In the genomic region with DNA sequence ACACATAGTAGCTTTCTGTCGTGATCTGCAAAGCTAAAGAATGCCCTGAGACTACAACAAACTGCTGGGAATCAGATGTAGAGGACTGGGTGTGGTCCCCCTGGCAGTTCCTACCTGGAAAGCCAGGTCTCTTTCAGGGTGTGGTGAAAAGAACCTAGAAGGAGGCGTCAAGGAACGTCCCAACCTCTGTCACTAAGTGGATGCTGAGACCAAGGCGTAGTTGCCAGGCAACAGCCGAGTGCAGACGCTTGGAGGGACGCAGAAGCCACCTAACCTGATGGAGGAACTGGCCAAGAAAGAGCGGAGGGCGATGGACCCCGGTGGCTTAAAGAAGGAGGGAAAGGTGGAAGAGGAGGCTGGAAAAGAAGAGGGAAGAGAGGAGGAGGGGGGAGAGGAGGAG, we compare ENCODE assay signal across 10 mouse cellular contexts. TPM values are rescaled to one million over a fixed set of nuclear protein-coding genes. Genes with fewer than 3 reads are reported as not detected.
DNase-seq lines count a peak whose midpoint lies in the region; ATAC-seq lines count a peak whose summit lies in the region.
"Had no signal": no experiment of that assay in that cellular context is flagged by ENCODE, and none has a peak within 500 bp of the region (broad histone marks: within the 10 kb centered on the region; RNA-seq: fewer than 3 reads in every experiment).

A gene (plus strand): TSS at position 223 of the 400 bp plus-strand sequence.

- no peaks in the 10 kb centered on the region for H3K9me3 ChIP-seq in heart, embryonic 16.5 days (replicated peaks; ENCODE audit: control insufficient read depth, low read length)
- no peaks in the 10 kb centered on the region for H3K9me3 ChIP-seq in hindbrain, embryonic 15.5 days
- no peaks in the 10 kb centered on the region for H3K9me3 ChIP-seq in liver, embryonic 16.5 days (replicated peaks; ENCODE audit: control insufficient read depth, low read length)

- H3K4me2 ChIP-seq in heart, embryonic 16.5 days (ENCODE audit: low read depth, low read length), result peak within 1 kb of the TSS; percentile 3; the same call in 1 of the 2 replicates
- H3K4me2 ChIP-seq in hindbrain, embryonic 15.5 days, result peak within 1 kb of the TSS; percentile 60
- H3K4me2 ChIP-seq in liver, embryonic 16.5 days (ENCODE audit: low read depth, low read length), result peak within 1 kb of the TSS; percentile 32

- H3K4me1 ChIP-seq in heart, embryonic 16.5 days (ENCODE audit: control insufficient read depth, insufficient read depth, low read length), result peaks cover 5% of the 10 kb centered on the region; the same call in 1 of the 2 replicates
- peaks cover 18% of the 10 kb centered on the region for H3K4me1 ChIP-seq in hindbrain, embryonic 15.5 days (replicated peaks)
- H3K4me1 ChIP-seq in liver, embryonic 16.5 days (ENCODE audit: control insufficient read depth, low read depth, low read length), result no peaks in the 10 kb centered on the region; the same call in 1 of the 2 replicates

- H3K27ac ChIP-seq in heart, embryonic 16.5 days (ENCODE audit: low read length), result no peak within 1 kb of the TSS
- H3K27ac ChIP-seq in hindbrain, embryonic 15.5 days (replicated peaks), result no peak within 1 kb of the TSS
- H3K27ac ChIP-seq in liver, embryonic 16.5 days (ENCODE audit: low read length), result no peak within 1 kb of the TSS

- DNase-seq in heart, postnatal 10 days, result no peak
- peak; percentile 73 for DNase-seq in brain, adult 2 months (ENCODE audit: low read depth, low spot score)
- no peak for DNase-seq in adrenal gland, postnatal 10 days
- no peak for DNase-seq in gastrocnemius, postnatal 25 days
- DNase-seq: cerebellum, postnatal 10 days had no signal

- 12% methylated on average over 10 of the region's 10 CpGs for WGBS in heart, embryonic 16.5 days
- 9% methylated on average over 10 of the region's 10 CpGs for WGBS in hindbrain, embryonic 15.5 days
- 23% methylated on average over 10 of the region's 10 CpGs for WGBS in liver, embryonic 16.5 days (ENCODE audit: insufficient replicate concordance)

- no peak within 1 kb of the TSS for H3K4me3 ChIP-seq in heart, embryonic 16.5 days (ENCODE audit: low read length)
- peak within 1 kb of the TSS; percentile 34 for H3K4me3 ChIP-seq in hindbrain, embryonic 15.5 days
- no peak within 1 kb of the TSS for H3K4me3 ChIP-seq in liver, embryonic 16.5 days (ENCODE audit: low read depth, low read length)

- peaks cover 7% of the 10 kb centered on the region; the same call in 1 of the 2 replicates for H3K27me3 ChIP-seq in heart, embryonic 16.5 days (ENCODE audit: control insufficient read depth, insufficient read depth, low read length)
- H3K27me3 ChIP-seq in hindbrain, embryonic 15.5 days, result no peaks in the 10 kb centered on the region
- H3K27me3 ChIP-seq in liver, embryonic 16.5 days (ENCODE audit: control insufficient read depth, insufficient read depth, low read depth, low read length), result no peaks in the 10 kb centered on the region
- H3K27me3 ChIP-seq: CH12.LX had no signal

- peaks cover 10% of the 10 kb centered on the region for H3K36me3 ChIP-seq in heart, embryonic 16.5 days (ENCODE audit: control insufficient read depth, insufficient read depth)
- H3K36me3 ChIP-seq in hindbrain, embryonic 15.5 days, result peaks cover 10% of the 10 kb centered on the region
- H3K36me3 ChIP-seq in liver, embryonic 16.5 days (ENCODE audit: control insufficient read depth, insufficient read depth), result peaks cover 6% of the 10 kb centered on the region

- no peak for ATAC-seq in heart, embryonic 16.5 days (replicated peaks; ENCODE audit: extremely low read depth, insufficient read depth, low FRiP score)
- peak; percentile 28; the same call in 1 of the 2 replicates for ATAC-seq in hindbrain, embryonic 15.5 days (ENCODE audit: low FRiP score, low read depth)
- ATAC-seq in liver, embryonic 16.5 days (ENCODE audit: low read depth), result no peak
- ATAC-seq in granulocyte monocyte progenitor cell, adult 5-6 weeks (replicated peaks; ENCODE audit: poor library complexity, severe bottlenecking), result no peak

- no peak within 1 kb of the TSS for H3K9ac ChIP-seq in heart, embryonic 16.5 days (ENCODE audit: low read length)
- H3K9ac ChIP-seq in hindbrain, embryonic 15.5 days, result peak within 1 kb of the TSS; percentile 36; the same call in 1 of the 2 replicates
- no peak within 1 kb of the TSS for H3K9ac ChIP-seq in liver, embryonic 16.5 days (ENCODE audit: low read depth, low read length)

- intact Hi-C loops in heart, postnatal 10 days (cut with DNase I), result loop anchor here (10.0 kb wide), 1 partner anchor 888 kb away; no protein-coding TSS in a partner anchor

RNA-seq across cellular contexts. Expression of the gene that starts here (rescaled TPM):
- polyA plus RNA-seq in heart, embryonic 16.5 days (2015; fragmentation: Nextera tagmentation; extraction: Ambion mirVana), result 0.26 and 0.70 TPM in 2 replicates
- not detected for total RNA-seq in heart, postnatal 10 days (2021)
- 8.1 and 8.7 TPM in 2 replicates for polyA plus RNA-seq in hindbrain, embryonic 15.5 days (2015; fragmentation: Nextera tagmentation; extraction: Ambion mirVana)
- polyA plus RNA-seq in liver, embryonic 16.5 days (2015; fragmentation: Nextera tagmentation; extraction: Ambion mirVana), result not detected in 2 replicates
- total RNA-seq in granulocyte monocyte progenitor cell, adult 5-6 weeks (2014; fragmentation: Nextera tagmentation), result not detected in 2 replicates
- not detected in 2 replicates for total RNA-seq in granulocyte monocyte progenitor cell, adult 5-6 weeks (2017)
- total RNA-seq in adrenal gland, postnatal 10 days (2021), result under 1 TPM in 1 of 2 experiments, not detected in 1; 0.39 TPM
- total RNA-seq in gastrocnemius, postnatal 25 days (2021), result not detected
- total RNA-seq: CH12.LX had no signal

Comparison
In these comparisons a context has a peak if more than half of its experiments do, and no peak if none do; other contexts are left out.
1. H3K4me2 ChIP-seq: peak in every context shown above with its lines; median percentile 60 in hindbrain, embryonic 15.5 days; 32 in liver, embryonic 16.5 days; 3 in heart, embryonic 16.5 days.